Mouse (Mus musculus) left cerebral cortex, postnatal 36 days (tissue): ENCODE results near the gene Uxs1. TPM values are rescaled to one million over a fixed set of nuclear protein-coding genes. Genes with fewer than 3 reads are reported as not detected.

ENCODE experiments used
- DNase-seq, 2 experiments: peaks; one replicate each; pipeline ENCODE4 v3.0.0; 2021 to 2022; ENCODE audit warnings: low spot score in 2 of 2, mixed read lengths in 1 of 2
- intact Hi-C: fragments of 180-260 bp; cut with DNase I; formaldehyde crosslinking; loops from one replicate; pipeline ENCODE4 v1.15.1; 2025
- total RNA-seq, 2 experiments: library from RNA; stranded (reverse); gene quantifications; 2 replicates each; pipeline ENCODE4 v1.2.3; 2021

Gene Uxs1
- 10 to 100 TPM; 49.0 to 50.9 TPM for total RNA-seq

GRCm38 (mm10) chr1:43827763-43828194, at the start of gene Uxs1:
Uxs1 (minus strand) TSS chr1:43827800.
- peak; percentile 98 to 99 for DNase-seq
- intact Hi-C loops: loop anchor here (10.0 kb wide), 3 partner anchors 63 to 287 kb away; partner anchors contain the start of genes Bivm, Kdelc1 and Tpp2

GRCm38 (mm10) chr1:43877233-43877632, 49.6 kb upstream of the Uxs1 start:
- peak; percentile 58 to 60 for DNase-seq
- intact Hi-C loops: no loop called here

GRCm38 (mm10) chr1:43871116-43871515, 43.5 kb upstream of the Uxs1 start:
- intact Hi-C loops: no loop called here
- no peak for DNase-seq

GRCm38 (mm10) chr1:43868510-43868909, 40.9 kb upstream of the Uxs1 start:
- DNase-seq: no peak
- intact Hi-C loops: no loop called here

- intact Hi-C loops: no loop called here
- DNase-seq: no peak
Observed at GRCm38 (mm10) chr1:43864758-43865157, 37.2 kb upstream of the Uxs1 start.

GRCm38 (mm10) chr1:43862614-43863013, 35.0 kb upstream of the Uxs1 start:
- no peak for DNase-seq
- intact Hi-C loops: no loop called here

- no peak for DNase-seq
- intact Hi-C loops: no loop called here
Observed at GRCm38 (mm10) chr1:43858988-43859387, 31.4 kb upstream of the Uxs1 start.

- no peak for DNase-seq
- intact Hi-C loops: no loop called here
Observed at GRCm38 (mm10) chr1:43857656-43858055, 30.1 kb upstream of the Uxs1 start.

GRCm38 (mm10) chr1:43855591-43855990, 28.0 kb upstream of the Uxs1 start:
- intact Hi-C loops: no loop called here
- DNase-seq: no peak

GRCm38 (mm10) chr1:43843398-43843797, 15.8 kb upstream of the Uxs1 start:
- intact Hi-C loops: no loop called here

GRCm38 (mm10) chr1:43837236-43837635, 9.6 kb upstream of the Uxs1 start:
- DNase-seq: no peak
- intact Hi-C loops: no loop called here

More at GRCm38 (mm10) chr1:43843398-43843797, 15.8 kb upstream of the Uxs1 start:
- peak in 1 of 2 experiments; percentile 8 for DNase-seq

- DNase-seq: no peak
Observed at GRCm38 (mm10) chr1:43830096-43830495, 2.5 kb upstream of the Uxs1 start.

GRCm38 (mm10) chr1:43827002-43827762, 418 bp downstream of the Uxs1 start:
- intact Hi-C loops: loop anchor here (10.0 kb wide), 3 partner anchors 62 to 288 kb away; partner anchors contain the start of genes Bivm, Kdelc1 and Tpp2
- DNase-seq: peak; percentile 40 to 48

More at GRCm38 (mm10) chr1:43830096-43830495, 2.5 kb upstream of the Uxs1 start:
- intact Hi-C loops: no loop called here

- intact Hi-C loops: loop anchor here (10.0 kb wide), 3 partner anchors 62 to 288 kb away; partner anchors contain the start of genes Bivm, Kdelc1 and Tpp2
- no peak for DNase-seq
Observed at GRCm38 (mm10) chr1:43826628-43827001, 985 bp downstream of the Uxs1 start.

- intact Hi-C loops: loop anchor here (10.0 kb wide), 3 partner anchors 59 to 291 kb away; partner anchors contain the start of genes Bivm, Kdelc1 and Tpp2
- no peak for DNase-seq
Observed at GRCm38 (mm10) chr1:43823406-43823805, 4.2 kb downstream of the Uxs1 start.

- DNase-seq: no peak
- intact Hi-C loops: loop anchor here (10.0 kb wide), 3 partner anchors 58 to 292 kb away; partner anchors contain the start of genes Bivm, Kdelc1 and Tpp2
Observed at GRCm38 (mm10) chr1:43822586-43822985, 5.0 kb downstream of the Uxs1 start.

- intact Hi-C loops: loop anchor here (10.0 kb wide), 3 partner anchors 57 to 293 kb away; partner anchors contain the start of genes Bivm, Kdelc1 and Tpp2
- no peak for DNase-seq
Observed at GRCm38 (mm10) chr1:43821804-43822203, 5.8 kb downstream of the Uxs1 start.

- no peak for DNase-seq
- intact Hi-C loops: loop anchor here (10.0 kb wide), 3 partner anchors 56 to 294 kb away; partner anchors contain the start of genes Bivm, Kdelc1 and Tpp2
Observed at GRCm38 (mm10) chr1:43820571-43820970, 7.0 kb downstream of the Uxs1 start.

- no peak for DNase-seq
- intact Hi-C loops: no loop called here
Observed at GRCm38 (mm10) chr1:43819091-43819490, 8.5 kb downstream of the Uxs1 start.

- intact Hi-C loops: no loop called here
- DNase-seq: no peak
Observed at GRCm38 (mm10) chr1:43818356-43818755, 9.2 kb downstream of the Uxs1 start.

- intact Hi-C loops: no loop called here
- no peak for DNase-seq
Observed at GRCm38 (mm10) chr1:43811764-43812163, 15.8 kb downstream of the Uxs1 start.
